Mouse (Mus musculus) heart, embryonic 13.5 days (tissue): ENCODE measurements around the gene Lypd5. TPM values are rescaled to one million over a fixed set of nuclear protein-coding genes. Genes with fewer than 3 reads are reported as not detected.

Source experiments
- ATAC-seq: fragments of 200-750 bp; cut with Nextera tagmentation; 2 replicates; pipeline ENCODE4 v1.8.0; 2017; ENCODE audit warnings: moderate TSS enrichment; ENCODE audit not compliant: insufficient number of reproducible peaks, low FRiP score, low TSS enrichment; ENCODE audit errors: extremely low read depth
- H3K27ac ChIP-seq: fragments of 300-500 bp; sonication (generic); replicated peaks from 2 replicates; pipeline ENCODE4 v1.5.1; 2015; ENCODE audit warnings: moderate library complexity, mild to moderate bottlenecking, inconsistent platforms
- H3K27me3 ChIP-seq: fragments of 300-500 bp; sonication (generic); replicated peaks from 2 replicates; pipeline ENCODE4 v1.6.1; 2015; ENCODE audit warnings: mild to moderate bottlenecking, inconsistent platforms
- H3K36me3 ChIP-seq: fragments of 300-500 bp; sonication (generic); 2 replicates; pipeline ENCODE4 v1.6.1; 2015; ENCODE audit warnings: mild to moderate bottlenecking, inconsistent platforms
- H3K4me1 ChIP-seq: fragments of 300-500 bp; sonication (generic); 2 replicates; pipeline ENCODE4 v1.6.1; 2015; ENCODE audit warnings: inconsistent platforms
- H3K4me2 ChIP-seq: fragments of 300-500 bp; sonication (generic); 2 replicates; pipeline ENCODE4 v1.6.1; 2015; ENCODE audit warnings: inconsistent platforms, mild to moderate bottlenecking, moderate library complexity
- H3K4me3 ChIP-seq: fragments of 300-500 bp; sonication (generic); 2 replicates; pipeline ENCODE4 v1.5.1; 2015; ENCODE audit warnings: moderate library complexity, mild to moderate bottlenecking, inconsistent platforms
- H3K9ac ChIP-seq: fragments of 300-500 bp; sonication (generic); 2 replicates; pipeline ENCODE4 v1.6.1; 2015; ENCODE audit warnings: inconsistent platforms, mild to moderate bottlenecking, moderate library complexity
- H3K9me3 ChIP-seq: fragments of 300-500 bp; sonication (generic); 2 replicates; pipeline ENCODE4 v1.6.1; 2016; ENCODE audit warnings: inconsistent platforms
- WGBS: fragments of 180-500 bp; shearing (Covaris S2); methylation state at CpG from one replicate; pipeline ENCODE4 v1.1.7; 2015; ENCODE audit warnings: mixed read lengths; 5-methylcytosine and 5-hydroxymethylcytosine counted together
- polyA plus RNA-seq: library from polyadenylated mRNA; unstranded; fragments of >200 nt; fragmentation: Nextera tagmentation; extraction: Ambion mirVana; gene quantifications from 2 replicates; pipeline ENCODE4 v1.2.1, GENCODE M21; 2015

Lypd5 gene
- polyA plus RNA-seq, 1 experiment from 2014 or later = not detected

GRCm38 (mm10) chr7:24387059-24387556 lies 38.1 kb downstream of the Lypd5 start:
- H3K4me3 ChIP-seq = no peak overlapping the region
- no peak overlapping the region for H3K9ac ChIP-seq
- H3K27ac ChIP-seq = no peak overlapping the region
- ATAC-seq = no peak
- H3K9me3 ChIP-seq = no peaks in the 10 kb centered on the region
- H3K4me2 ChIP-seq = no peak overlapping the region
- 68% methylated on average over 10 of the region's 10 CpGs for WGBS
- no peaks in the 10 kb centered on the region for H3K36me3 ChIP-seq
- H3K27me3 ChIP-seq = peaks cover 20% of the 10 kb centered on the region; the same call in 1 of the 2 replicates
- no peaks in the 10 kb centered on the region for H3K4me1 ChIP-seq

GRCm38 (mm10) chr7:24389516-24390187 lies 40.7 kb downstream of the Lypd5 start:
- Histone ChIP-seq H3K9me3 (no peaks in the 10 kb centered on the region), H3K9ac (no peak overlapping the region), H3K4me3 (no peak overlapping the region), H3K27ac (no peak overlapping the region), H3K27me3 (peaks cover 1% of the 10 kb centered on the region; the same call in 1 of the 2 replicates), H3K4me2 (no peak overlapping the region), H3K36me3 (no peaks in the 10 kb centered on the region), H3K4me1 (no peaks in the 10 kb centered on the region)
- 56% methylated on average over 13 of the region's 13 CpGs for WGBS
- no peak for ATAC-seq

DNA sequence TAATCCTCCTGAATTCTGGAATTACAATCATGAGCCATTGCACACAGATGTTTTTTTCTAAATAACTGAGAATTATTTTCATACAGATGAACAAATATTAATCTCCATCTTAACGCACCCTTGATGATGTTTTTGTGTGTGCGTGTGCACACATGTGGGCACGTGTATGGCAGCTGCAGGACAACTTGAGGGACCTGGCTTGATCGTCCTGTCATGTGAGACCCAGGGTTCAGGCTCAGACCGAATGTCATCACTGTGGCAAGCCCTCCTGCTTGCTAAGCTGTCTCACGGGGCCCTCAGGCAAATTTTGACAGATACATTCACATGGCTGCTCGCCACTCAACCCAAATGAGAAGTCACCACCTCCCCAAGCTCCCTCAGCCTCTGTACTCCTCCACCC lies 41.5 kb downstream of the Lypd5 start:
- H3K4me3 ChIP-seq = no peak overlapping the region
- no peak overlapping the region for H3K4me2 ChIP-seq
- no peaks in the 10 kb centered on the region for H3K27me3 ChIP-seq
- no peaks in the 10 kb centered on the region for H3K36me3 ChIP-seq
- 68% methylated on average over 7 of the region's 7 CpGs for WGBS
- no peaks in the 10 kb centered on the region for H3K9me3 ChIP-seq
- no peak overlapping the region for H3K9ac ChIP-seq
- no peak overlapping the region for H3K27ac ChIP-seq
- ATAC-seq = no peak
- no peaks in the 10 kb centered on the region for H3K4me1 ChIP-seq

GRCm38 (mm10) chr7:24391077-24391476 lies 42.1 kb downstream of the Lypd5 start:
- Histone ChIP-seq H3K4me3 (no peak overlapping the region), H3K27me3 (no peaks in the 10 kb centered on the region), H3K9ac (no peak overlapping the region), H3K4me2 (no peak overlapping the region), H3K27ac (no peak overlapping the region), H3K36me3 (no peaks in the 10 kb centered on the region), H3K4me1 (no peaks in the 10 kb centered on the region), H3K9me3 (no peaks in the 10 kb centered on the region)
- WGBS = 33% methylated on average over 5 of the region's 5 CpGs
- ATAC-seq = no peak

DNA sequence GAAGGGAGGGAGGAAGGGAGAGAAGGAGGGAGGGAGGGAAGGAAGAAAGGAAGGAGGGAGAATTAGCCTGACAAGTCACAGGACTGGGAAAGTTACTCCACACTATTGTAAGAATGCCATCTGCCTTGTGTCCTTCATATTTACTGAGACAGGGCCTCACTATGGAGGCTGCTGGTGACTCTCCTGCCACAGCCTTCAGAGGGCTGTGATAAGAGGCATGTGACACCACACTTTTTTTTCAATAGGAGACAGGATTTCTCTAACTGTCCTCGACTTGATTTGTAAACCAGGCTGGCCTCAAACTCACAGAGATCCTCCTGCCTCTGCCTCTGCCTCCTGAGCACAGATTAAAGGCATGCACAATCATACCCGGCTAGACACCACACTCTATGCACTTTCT lies 42.7 kb downstream of the Lypd5 start:
- no peak overlapping the region for H3K4me3 ChIP-seq
- no peak overlapping the region for H3K4me2 ChIP-seq
- H3K36me3 ChIP-seq = no peaks in the 10 kb centered on the region
- 61% methylated on average over 2 of the region's 2 CpGs for WGBS
- no peaks in the 10 kb centered on the region for H3K27me3 ChIP-seq
- no peak overlapping the region for H3K9ac ChIP-seq
- ATAC-seq = no peak
- no peak overlapping the region for H3K27ac ChIP-seq
- H3K9me3 ChIP-seq = no peaks in the 10 kb centered on the region
- H3K4me1 ChIP-seq = no peaks in the 10 kb centered on the region

- H3K36me3 ChIP-seq = no peaks in the 10 kb centered on the region
- H3K9ac ChIP-seq = no peak overlapping the region
- H3K4me3 ChIP-seq = no peak overlapping the region
- H3K27me3 ChIP-seq = no peaks in the 10 kb centered on the region
- no peak for ATAC-seq
- 76% methylated on average over 3 of the region's 3 CpGs for WGBS
- H3K27ac ChIP-seq = no peak overlapping the region
- H3K4me2 ChIP-seq = no peak overlapping the region
- no peaks in the 10 kb centered on the region for H3K9me3 ChIP-seq
- peaks cover 2% of the 10 kb centered on the region; the same call in 1 of the 2 replicates for H3K4me1 ChIP-seq
These were observed 45.1 kb downstream of the Lypd5 start for GRCm38 (mm10) chr7:24394054-24394453.

DNA sequence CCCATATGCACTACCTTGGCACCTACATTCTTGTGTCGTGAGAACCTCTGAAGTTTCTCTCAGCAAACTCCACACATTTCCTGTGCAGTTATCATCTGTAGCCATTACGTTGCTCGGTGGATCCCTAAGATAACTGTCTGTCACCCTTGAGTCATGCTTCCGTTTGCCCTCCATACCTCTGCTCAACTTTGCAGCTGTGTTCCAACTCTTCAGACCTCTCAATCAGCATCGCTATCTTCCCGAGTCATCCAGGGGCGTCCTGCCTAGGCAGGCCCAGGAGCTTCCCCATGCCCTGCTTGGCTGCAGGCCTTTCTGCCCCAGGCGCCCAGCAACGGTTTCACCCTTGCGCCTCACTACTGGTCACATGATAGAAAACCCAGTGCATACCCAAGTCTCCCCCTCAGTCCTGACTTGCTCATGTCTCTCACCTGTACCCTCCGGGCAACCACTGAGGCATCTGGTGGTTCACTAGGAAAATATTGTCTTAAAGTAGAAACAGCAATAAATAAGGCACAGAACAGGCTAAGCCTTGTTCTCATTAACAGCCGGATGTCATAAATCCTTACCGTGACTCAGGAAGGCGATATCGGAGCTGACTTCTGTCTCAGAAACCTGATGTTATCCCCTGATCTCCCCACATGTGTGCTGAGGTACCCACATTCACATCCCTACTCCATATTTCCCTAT lies 45.6 kb downstream of the Lypd5 start:
- no peaks in the 10 kb centered on the region for H3K27me3 ChIP-seq
- no peaks in the 10 kb centered on the region for H3K36me3 ChIP-seq
- no peaks in the 10 kb centered on the region for H3K9me3 ChIP-seq
- no peak for ATAC-seq
- H3K27ac ChIP-seq = no peak overlapping the region
- 66% methylated on average over 15 of the region's 15 CpGs for WGBS
- no peak overlapping the region for H3K4me2 ChIP-seq
- no peak overlapping the region for H3K4me3 ChIP-seq
- no peak overlapping the region for H3K9ac ChIP-seq
- H3K4me1 ChIP-seq = peaks cover 3% of the 10 kb centered on the region; the same call in 1 of the 2 replicates

DNA sequence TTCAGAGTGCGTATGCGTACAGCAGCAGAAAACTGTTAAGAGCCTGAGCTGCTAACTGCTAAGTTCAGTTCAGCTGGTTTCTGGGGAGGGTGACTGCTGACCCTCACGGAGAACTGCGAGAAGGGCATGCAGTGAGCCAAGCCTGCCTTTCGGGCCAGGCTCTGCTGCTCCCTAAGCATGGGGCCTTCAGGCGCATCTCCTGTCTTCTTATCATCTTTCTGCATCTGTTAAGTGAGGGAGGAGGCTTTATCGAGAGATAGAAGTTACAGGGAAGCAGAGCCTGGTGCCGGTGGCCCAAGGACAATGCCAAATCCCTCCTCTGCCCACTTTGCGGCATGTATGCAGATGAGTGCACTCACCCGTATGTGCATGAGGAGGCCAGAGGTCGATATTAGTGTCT lies 47.8 kb downstream of the Lypd5 start:
- Histone ChIP-seq H3K36me3 (peaks cover under 1% of the 10 kb centered on the region; the same call in 1 of the 2 replicates), H3K27ac (no peak overlapping the region), H3K4me2 (no peak overlapping the region), H3K9ac (no peak overlapping the region), H3K4me3 (no peak overlapping the region), H3K9me3 (no peaks in the 10 kb centered on the region), H3K4me1 (peaks cover 17% of the 10 kb centered on the region), H3K27me3 (no peaks in the 10 kb centered on the region)
- WGBS = 67% methylated on average over 11 of the region's 11 CpGs
- ATAC-seq = no peak

DNA sequence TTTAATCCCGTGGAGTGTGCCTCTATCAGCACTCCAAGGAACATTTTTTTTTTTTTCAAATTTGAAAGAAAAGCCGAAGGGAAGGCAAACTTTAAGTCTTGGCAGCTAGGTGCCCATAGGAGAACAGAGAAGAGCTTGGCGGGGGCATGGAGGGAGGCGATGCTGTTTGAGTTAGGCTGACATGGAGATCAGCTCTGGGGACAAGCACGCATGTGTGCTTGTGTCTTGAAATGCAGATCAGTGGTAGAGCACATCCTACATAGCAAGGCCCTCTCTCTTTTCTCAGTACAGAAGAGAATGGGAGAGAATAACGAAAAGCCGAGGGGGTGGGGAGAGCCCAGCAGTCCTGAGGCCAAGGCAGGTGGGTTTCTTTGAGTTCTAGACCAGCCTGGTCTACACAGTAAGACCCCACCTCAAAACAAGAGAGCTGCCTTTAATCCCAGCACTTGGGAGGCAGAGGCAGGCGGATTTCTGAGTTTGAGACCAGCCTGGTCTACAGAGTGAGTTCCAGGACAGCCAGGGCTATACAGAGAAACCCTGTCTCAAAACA lies 49.4 kb downstream of the Lypd5 start:
- H3K4me3 ChIP-seq = peak overlapping the region; percentile 59
- H3K4me2 ChIP-seq = peak overlapping the region; percentile 80; the same call in 1 of the 2 replicates
- WGBS = 90% methylated on average over 8 of the region's 8 CpGs

DNA sequence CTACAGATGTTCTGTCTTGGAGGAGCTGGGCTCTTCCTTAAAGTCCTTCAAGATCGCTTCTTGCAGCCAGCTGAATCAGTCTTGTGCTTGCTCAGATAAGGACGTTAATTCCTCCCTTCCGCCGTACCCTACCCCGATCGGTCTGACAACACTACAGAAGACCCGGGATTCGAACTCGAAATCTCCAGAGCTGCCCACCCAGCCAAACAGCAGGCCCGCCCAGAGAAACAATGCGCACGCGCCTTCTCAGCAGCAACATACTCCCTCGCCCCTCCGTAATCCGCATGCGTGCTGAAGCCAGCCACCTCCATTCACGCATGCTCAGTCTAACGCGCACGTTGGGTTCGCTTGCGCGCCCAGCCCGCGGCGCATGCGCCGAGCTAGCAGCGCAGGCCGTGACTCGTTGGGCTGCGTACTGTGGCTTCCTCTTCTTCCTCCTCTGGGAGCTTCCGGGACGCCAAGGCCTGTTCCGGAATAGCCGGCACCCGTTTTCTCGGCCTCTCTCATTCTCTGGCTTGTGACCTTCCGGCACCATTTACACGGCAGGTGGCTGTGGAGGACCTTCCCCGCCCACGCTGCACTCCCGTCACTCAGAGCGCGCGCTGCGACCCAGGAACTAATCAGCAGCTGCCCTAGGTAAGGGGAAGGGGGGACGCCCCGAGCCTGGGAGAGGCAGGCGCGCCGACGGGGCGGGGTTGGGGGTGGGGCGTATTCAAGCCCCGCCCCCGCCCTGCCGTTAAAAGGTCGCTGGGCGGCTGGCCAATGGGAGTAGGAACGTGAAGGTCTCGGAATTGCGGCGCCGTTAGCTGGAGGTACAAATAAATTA lies 50.5 kb downstream of the Lypd5 start, which contains the start of gene Smg9:
TSS of gene Smg9 (plus strand) at position 364 of the 826 bp plus-strand sequence.
- Histone ChIP-seq H3K9me3 (no peaks in the 10 kb centered on the region), H3K4me1 (peaks cover 17% of the 10 kb centered on the region), H3K36me3 (peaks cover 26% of the 10 kb centered on the region), H3K4me3 (peak within 1 kb of the TSS; percentile 59), H3K9ac (peak within 1 kb of the TSS; percentile 83), H3K27me3 (no peaks in the 10 kb centered on the region), H3K27ac (peak within 1 kb of the TSS; percentile 96), H3K4me2 (peak within 1 kb of the TSS; percentile 80)
- WGBS = 2% methylated on average over 66 of the region's 66 CpGs
- peak; percentile 89 for ATAC-seq

More for the DNA sequence above, 49.4 kb downstream of the Lypd5 start:
- peaks cover 17% of the 10 kb centered on the region for H3K36me3 ChIP-seq
- no peak overlapping the region for H3K9ac ChIP-seq
- no peak for ATAC-seq
- H3K27me3 ChIP-seq = no peaks in the 10 kb centered on the region
- no peak overlapping the region for H3K27ac ChIP-seq
- peaks cover 17% of the 10 kb centered on the region for H3K4me1 ChIP-seq
- H3K9me3 ChIP-seq = no peaks in the 10 kb centered on the region

DNA sequence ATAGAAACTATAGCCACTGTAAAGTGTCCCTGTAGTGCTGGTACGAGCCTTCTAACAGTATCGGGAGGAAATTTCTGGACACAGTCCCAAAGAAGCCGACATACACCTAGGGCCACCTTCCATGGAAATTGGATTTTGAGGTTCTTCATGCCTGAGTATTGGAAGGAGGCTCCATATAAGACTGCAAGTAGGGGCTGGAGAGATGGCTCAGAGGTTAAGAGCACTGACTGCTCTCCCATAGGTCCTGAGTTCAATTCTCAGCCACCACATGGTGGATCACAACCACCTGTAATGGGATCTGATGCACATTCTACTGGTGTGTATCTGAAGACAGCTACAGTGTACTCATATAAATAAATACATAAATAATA lies 51.1 kb downstream of the Lypd5 start:
- H3K4me3 ChIP-seq = peak overlapping the region; percentile 59
- peak overlapping the region; percentile 80 for H3K4me2 ChIP-seq
- H3K27ac ChIP-seq = peak overlapping the region; percentile 96
- no peak for ATAC-seq
- H3K27me3 ChIP-seq = no peaks in the 10 kb centered on the region
- H3K4me1 ChIP-seq = peaks cover 17% of the 10 kb centered on the region
- peaks cover 32% of the 10 kb centered on the region for H3K36me3 ChIP-seq
- no peaks in the 10 kb centered on the region for H3K9me3 ChIP-seq
- H3K9ac ChIP-seq = peak overlapping the region; percentile 83
- WGBS = 19% methylated on average over 3 of the region's 3 CpGs
